Mouse (Mus musculus) CH12.LX (cell line): ENCODE results near the gene Chfr. TPM values are rescaled to one million over a fixed set of nuclear protein-coding genes. Genes with fewer than 3 reads are reported as not detected.
A peak's percentile ranks its signal among the peaks of the same experiment; 100 is the strongest.

ENCODE experiments used
- DNase-seq: peaks from one replicate; pipeline ENCODE4 v3.0.0-alpha.2; 2013; ENCODE audit errors: extremely low read depth
- H3K27ac ChIP-seq: 2 replicates; pipeline ENCODE4 v1.5.1; 2012; ENCODE audit warnings: low read depth, mild to moderate bottlenecking, control low read depth, moderate library complexity; ENCODE audit not compliant: insufficient read depth
- H3K27me3 ChIP-seq: replicated peaks from 2 replicates; pipeline ENCODE3; 2012; ENCODE audit warnings: inconsistent platforms
- H3K36me3 ChIP-seq, 2 experiments: replicated peaks in 1 of 2; 2 replicates each; pipeline versions ENCODE3 to v1.6.1; 2012; ENCODE audit warnings: inconsistent platforms in 1 of 2, low read length in 1 of 2, mild to moderate bottlenecking in 1 of 2, mixed read lengths in 1 of 2, moderate library complexity in 1 of 2; ENCODE audit not compliant: control insufficient read depth in 1 of 2, insufficient read depth in 1 of 2
- H3K4me1 ChIP-seq, 2 experiments: 2 replicates each; pipeline ENCODE4 v1.6.1; 2012; ENCODE audit warnings: inconsistent platforms in 1 of 2, moderate library complexity in 1 of 2; ENCODE audit not compliant: insufficient read depth in 2 of 2, control insufficient read depth in 1 of 2
- H3K4me2 ChIP-seq: 2 replicates; pipeline ENCODE4 v1.6.1; 2012; ENCODE audit warnings: low read depth, mild to moderate bottlenecking, control low read depth; ENCODE audit not compliant: poor library complexity, insufficient read depth, severe bottlenecking
- H3K4me3 ChIP-seq, 3 experiments: fragments of 150-350 bp in 1 of 3; sonication (generic) in 1 of 3; replicated peaks in 1 of 3; 2 replicates each; pipeline versions ENCODE3 to v1.5.1; 2011 to 2012; ENCODE audit warnings: low read depth in 2 of 3, low read length in 2 of 3, mild to moderate bottlenecking in 2 of 3, moderate library complexity in 2 of 3, control low read depth in 1 of 3, improper control_type of control experiment in 1 of 3, inconsistent platforms in 1 of 3, mixed read lengths in 1 of 3; ENCODE audit not compliant: poor library complexity in 1 of 3
- H3K79me2 ChIP-seq: replicated peaks from 2 replicates; pipeline ENCODE4 v1.6.1; 2012; ENCODE audit warnings: mild to moderate bottlenecking, moderate library complexity; ENCODE audit not compliant: control insufficient read depth, poor library complexity, insufficient read depth, severe bottlenecking; ENCODE audit errors: extremely low read depth
- H3K9ac ChIP-seq: 2 replicates; pipeline ENCODE4 v1.6.1; 2012; ENCODE audit warnings: low read depth, mild to moderate bottlenecking, control low read depth, moderate library complexity; ENCODE audit not compliant: insufficient read depth
- H3K9me3 ChIP-seq: replicated peaks from 2 replicates; pipeline ENCODE3; 2012; ENCODE audit warnings: low read length, inconsistent platforms, mixed read lengths
- BHLHE40 ChIP-seq: IDR thresholded peaks from 2 replicates; pipeline ENCODE4 v1.6.1; 2011; ENCODE audit warnings: mild to moderate bottlenecking, low read depth, low read length, improper control_type of control experiment
- CHD1 ChIP-seq: IDR thresholded peaks from 2 replicates; pipeline ENCODE4 v1.6.1; 2012; ENCODE audit warnings: low read depth, low read length, improper control_type of control experiment, inconsistent platforms
- CTCF ChIP-seq, 2 experiments: IDR thresholded peaks in 1 of 2; conservative IDR thresholded peaks in 1 of 2; 2 replicates each; pipeline ENCODE4 v1.5.1; 2011 to 2012; ENCODE audit warnings: low read depth in 2 of 2, low read length in 2 of 2, improper control_type of control experiment in 1 of 2, inconsistent platforms in 1 of 2, mild to moderate bottlenecking in 1 of 2, moderate library complexity in 1 of 2
- E2F4 ChIP-seq: IDR thresholded peaks from 2 replicates; pipeline ENCODE4 v1.6.1; 2011; ENCODE audit warnings: low read depth, low read length, improper control_type of control experiment; ENCODE audit not compliant: insufficient replicate concordance
- IRF4 ChIP-seq: IDR thresholded peaks from 2 replicates; pipeline ENCODE4 v1.6.1; 2014; ENCODE audit warnings: low read depth, mild to moderate bottlenecking, inconsistent platforms, low read length, improper control_type of control experiment
- JUN ChIP-seq: IDR thresholded peaks from 2 replicates; pipeline ENCODE4 v1.6.1; 2011; ENCODE audit warnings: low read depth, mild to moderate bottlenecking, low read length, improper control_type of control experiment, moderate library complexity; ENCODE audit not compliant: insufficient read depth
- MAX ChIP-seq: IDR thresholded peaks from 2 replicates; pipeline ENCODE4 v1.6.1; 2011; ENCODE audit warnings: low read length, improper control_type of control experiment
- MAZ ChIP-seq: IDR thresholded peaks from 2 replicates; pipeline ENCODE4 v1.6.1; 2012; ENCODE audit warnings: low read depth, mild to moderate bottlenecking, inconsistent platforms, low read length, improper control_type of control experiment, moderate library complexity
- MEF2A ChIP-seq: IDR thresholded peaks from 2 replicates; pipeline ENCODE4 v1.6.1; 2014; ENCODE audit warnings: low read depth, mild to moderate bottlenecking, inconsistent platforms, low read length, improper control_type of control experiment, borderline replicate concordance
- RAD21 ChIP-seq: IDR thresholded peaks from 2 replicates; pipeline ENCODE4 v1.6.1; 2011; ENCODE audit warnings: low read depth, mild to moderate bottlenecking, low read length, improper control_type of control experiment, moderate library complexity
- SIN3A ChIP-seq: IDR thresholded peaks from 2 replicates; pipeline ENCODE4 v1.6.1; 2012; ENCODE audit warnings: low read length, improper control_type of control experiment, inconsistent platforms
- SMC3 ChIP-seq: IDR thresholded peaks from 2 replicates; pipeline ENCODE4 v1.6.1; 2011; ENCODE audit warnings: low read depth, low read length, improper control_type of control experiment
- TBP ChIP-seq: conservative IDR thresholded peaks from 2 replicates; pipeline ENCODE4 v1.6.1; 2011; ENCODE audit warnings: low read depth, low read length, improper control_type of control experiment
- ZKSCAN1 ChIP-seq: IDR thresholded peaks from 2 replicates; pipeline ENCODE4 v1.6.1; 2012; ENCODE audit warnings: low read depth, inconsistent platforms, low read length, improper control_type of control experiment, borderline replicate concordance
- ZNF384 ChIP-seq: IDR thresholded peaks from 2 replicates; pipeline ENCODE4 v1.6.1; 2012; ENCODE audit warnings: low read depth, low read length, improper control_type of control experiment, inconsistent platforms
- dilution Hi-C: fragments of 300-500 bp; cut with MboI; formaldehyde crosslinking; loops from 2 replicates; pipeline ENCODE4 v1.14.3; 2020; ENCODE audit warnings: low sequenced_read_pairs; ENCODE audit not compliant: extremely low pct_unique_long_range_greater_than_20kb, extremely low pct_ligation_motif_present
- in situ Hi-C: fragments of 300-500 bp; cut with MboI; formaldehyde crosslinking; loops from 3 replicates; pipeline ENCODE4 v1.14.3; 2019; ENCODE audit warnings: low sequenced_read_pairs, low pct_ligation_motif_present, low pct_unique_long_range_greater_than_20kb, mixed read lengths
- polyA plus RNA-seq: library from polyadenylated mRNA; unstranded; fragments of >175 nt; gene quantifications from 2 replicates; pipeline ENCODE4 v1.2.1, GENCODE M21; 2012; ENCODE audit warnings: low read depth; ENCODE audit not compliant: insufficient read length
- total RNA-seq, 2 experiments: library from RNA; depleted of rRNA; stranded (reverse); fragments of 300-350 nt in 1 of 2; fragments of >200 nt in 1 of 2; gene quantifications; 2 replicates each; pipeline ENCODE4 v1.2.3; 2012 to 2014

The Chfr gene
- total and polyA plus RNA-seq, 3 experiments = 23.9 to 40.8 (median 38.5) TPM

GRCm38 (mm10) chr5:110143007-110143406, 7.4 kb downstream of the Chfr start:
- DNase-seq = peak; percentile 15
- Histone ChIP-seq H3K79me2 (no peaks in the 10 kb centered on the region; the same call in none of the 2 replicates), H3K9me3 (no peaks in the 10 kb centered on the region), H3K4me3 (no peak overlapping the region), H3K27ac (no peak overlapping the region), H3K9ac (no peak overlapping the region), H3K36me3 (peaks cover 60 to 81% of the 10 kb centered on the region in 2 experiments), H3K4me1 (peaks cover under 1 to 7% of the 10 kb centered on the region in 2 experiments; a peak in 3 of 4 replicates), H3K27me3 (no peaks in the 10 kb centered on the region), H3K4me2 (no peak overlapping the region)
- dilution Hi-C loops (no loop called here), in situ Hi-C loops (no loop called here)
- TF ChIP-seq RAD21 (peak; percentile 53), BHLHE40 (no peak), CHD1 (no peak), CTCF (conservative IDR thresholded peaks at IDR 0.05 in 1 of 2, IDR thresholded peaks at IDR 0.05 in 1 of 2; ENCODE audit: low read depth in 2 of 2, low read length in 2 of 2) (peak in 1 of 2 experiments; percentile 54; a peak in 2 of 4 replicates), SMC3 (peak; percentile 40), JUN (no peak), MEF2A (no peak), MAZ (no peak), TBP (no peak), IRF4 (no peak), E2F4 (no peak), ZNF384 (no peak), ZKSCAN1 (no peak)

GRCm38 (mm10) chr5:110169374-110169773, 33.7 kb downstream of the Chfr start:
- Histone ChIP-seq H3K4me3 (no peak overlapping the region), H3K79me2 (no peaks in the 10 kb centered on the region), H3K36me3 (peaks cover 46 to 80% of the 10 kb centered on the region in 2 experiments), H3K27ac (no peak overlapping the region), H3K4me1 (no peaks in the 10 kb centered on the region), H3K27me3 (no peaks in the 10 kb centered on the region), H3K9me3 (no peaks in the 10 kb centered on the region)
- no peak for DNase-seq
- in situ Hi-C loops = no loop called here
- no peak for TF ChIP-seq MAX
- TF ChIP-seq CTCF (conservative IDR thresholded peaks at IDR 0.05 in 1 of 2, IDR thresholded peaks at IDR 0.05 in 1 of 2; ENCODE audit: low read depth in 2 of 2, low read length in 2 of 2) = no peak
- TF ChIP-seq SMC3 = no peak
- TF ChIP-seq SIN3A = no peak
- TF ChIP-seq, all 38 proteins: peak for 0
- Histone ChIP-seq H3K4me2 (no peak overlapping the region), H3K9ac (no peak overlapping the region)
- dilution Hi-C loops = no loop called here
